Mouse (Mus musculus) neural tube, embryonic 11.5 days (tissue): Measurements from ENCODE around the gene Rora. TPM values are rescaled to one million over a fixed set of nuclear protein-coding genes. Genes with fewer than 3 reads are reported as not detected.

Source experiments
- ATAC-seq: fragments of 200-750 bp; cut with Nextera tagmentation; 2 replicates; pipeline ENCODE4 v1.8.0; 2017; ENCODE audit warnings: moderate number of reproducible peaks, mild to moderate bottlenecking, moderate TSS enrichment, moderate library complexity; ENCODE audit not compliant: insufficient read depth, low FRiP score, low TSS enrichment
- DNase-seq: peaks from one replicate; pipeline ENCODE4 v3.0.0-alpha.2; 2015; ENCODE audit warnings: low spot score
- H3K27ac ChIP-seq: fragments of 300-500 bp; sonication (generic); 2 replicates; pipeline ENCODE4 v1.5.1; 2014; ENCODE audit warnings: low read depth, mild to moderate bottlenecking, low read length
- H3K27me3 ChIP-seq: fragments of 300-500 bp; sonication (generic); 2 replicates; pipeline ENCODE4 v1.6.1; 2014; ENCODE audit warnings: mild to moderate bottlenecking, low read length, mixed read lengths; ENCODE audit not compliant: control insufficient read depth, insufficient read depth
- H3K36me3 ChIP-seq: fragments of 300-500 bp; sonication (generic); 2 replicates; pipeline ENCODE4 v1.6.1; 2014; ENCODE audit warnings: mild to moderate bottlenecking, low read length, moderate library complexity, mixed read lengths; ENCODE audit not compliant: control insufficient read depth, insufficient read depth
- H3K4me1 ChIP-seq: fragments of 300-500 bp; sonication (generic); 2 replicates; pipeline ENCODE4 v1.6.1; 2014; ENCODE audit warnings: low read length, mixed read lengths; ENCODE audit not compliant: control insufficient read depth, insufficient read depth
- H3K4me2 ChIP-seq: fragments of 300-500 bp; sonication (generic); 2 replicates; pipeline ENCODE4 v1.6.1; 2014; ENCODE audit warnings: low read depth, mild to moderate bottlenecking, moderate library complexity
- H3K4me3 ChIP-seq: fragments of 300-500 bp; sonication (generic); 2 replicates; pipeline ENCODE4 v1.5.1; 2014; ENCODE audit warnings: low read depth, low read length
- H3K9ac ChIP-seq: fragments of 300-500 bp; sonication (generic); 2 replicates; pipeline ENCODE4 v1.6.1; 2014; ENCODE audit warnings: mild to moderate bottlenecking, low read length
- H3K9me3 ChIP-seq: fragments of 300-500 bp; sonication (generic); 2 replicates; pipeline ENCODE4 v1.6.1; 2016; ENCODE audit warnings: low read length; ENCODE audit not compliant: control insufficient read depth
- WGBS: fragments of 180-500 bp; shearing (Covaris S2); extraction: QIAGEN DNeasy Blood & Tissue Kit; methylation state at CpG from one replicate; pipeline ENCODE4 v1.1.7; 2014; 5-methylcytosine and 5-hydroxymethylcytosine counted together
- polyA plus RNA-seq: library from polyadenylated mRNA; unstranded; fragments of >200 nt; fragmentation: Nextera tagmentation; extraction: Ambion mirVana; gene quantifications from 2 replicates; pipeline ENCODE4 v1.2.1, GENCODE M21; 2014

Gene Rora
- polyA plus RNA-seq, 1 experiment from 2014 or later = 3.2 TPM

DNA sequence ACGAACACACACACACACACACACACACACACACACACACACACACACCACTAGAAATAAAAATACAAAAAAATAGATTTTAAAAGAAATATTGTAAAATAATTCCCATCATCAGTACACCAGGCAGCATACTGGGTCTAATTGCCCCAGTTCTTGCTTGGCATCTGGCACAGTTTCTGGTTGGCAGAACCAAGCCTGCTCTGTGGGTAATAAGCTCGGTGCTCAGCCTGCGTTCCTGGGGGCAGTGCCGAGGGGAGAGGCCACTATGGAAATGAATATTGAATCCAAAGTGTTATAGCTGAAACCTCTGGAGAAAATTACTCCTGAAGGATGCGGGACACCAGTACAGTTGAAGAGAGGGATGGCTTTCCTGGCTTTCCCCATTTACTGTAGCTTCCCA is 310.3 kb downstream of the Rora start:
- WGBS = 97% methylated on average over 5 of the region's 5 CpGs
- Histone ChIP-seq H3K4me2 (no peak overlapping the region), H3K27me3 (no peaks in the 10 kb centered on the region), H3K9me3 (no peaks in the 10 kb centered on the region), H3K4me3 (no peak overlapping the region), H3K4me1 (no peaks in the 10 kb centered on the region), H3K27ac (no peak overlapping the region), H3K9ac (no peak overlapping the region), H3K36me3 (no peaks in the 10 kb centered on the region)
- DNase-seq (no peak), ATAC-seq (no peak)

- no peaks in the 10 kb centered on the region for H3K27me3 ChIP-seq
- no peak for DNase-seq
Measured at GRCm38 (mm10) chr9:68966540-68966939, 313.0 kb downstream of the Rora start.

GRCm38 (mm10) chr9:68970074-68970473 is 316.5 kb downstream of the Rora start:
- no peak overlapping the region for H3K4me2 ChIP-seq
- 83% methylated on average over 6 of the region's 6 CpGs for WGBS

More at GRCm38 (mm10) chr9:68966540-68966939, 313.0 kb downstream of the Rora start:
- H3K27ac ChIP-seq = no peak overlapping the region
- ATAC-seq = no peak
- no peaks in the 10 kb centered on the region for H3K9me3 ChIP-seq
- H3K36me3 ChIP-seq = no peaks in the 10 kb centered on the region
- no peak overlapping the region for H3K9ac ChIP-seq
- 63% methylated on average over 13 of the region's 13 CpGs for WGBS
- H3K4me2 ChIP-seq = no peak overlapping the region
- H3K4me1 ChIP-seq = no peaks in the 10 kb centered on the region
- no peak overlapping the region for H3K4me3 ChIP-seq

DNA sequence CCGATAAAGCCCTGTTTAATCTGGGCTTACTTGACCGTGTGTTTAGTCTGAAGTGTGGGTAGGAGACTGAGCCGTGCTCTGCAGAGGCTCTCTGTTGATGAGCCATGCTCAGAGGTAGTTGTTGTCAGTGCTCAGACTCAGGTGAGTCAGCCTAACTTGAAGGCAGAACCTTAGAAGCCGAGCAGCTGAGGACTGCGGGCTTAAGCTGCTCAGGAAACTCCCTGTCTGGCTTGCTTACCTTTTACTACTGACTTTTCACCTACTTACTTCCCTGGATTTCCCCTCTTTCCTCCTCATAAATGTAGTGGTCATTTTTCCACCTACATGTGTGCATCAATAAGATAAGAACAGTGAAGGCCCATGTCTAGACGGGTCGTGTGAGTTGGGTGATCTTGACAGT is 318.7 kb downstream of the Rora start:
- no peak overlapping the region for H3K4me3 ChIP-seq
- DNase-seq (no peak), ATAC-seq (no peak)
- H3K4me2 ChIP-seq = no peak overlapping the region
- H3K36me3 ChIP-seq = no peaks in the 10 kb centered on the region
- 92% methylated on average over 7 of the region's 7 CpGs for WGBS
- H3K27ac ChIP-seq = no peak overlapping the region
- H3K9ac ChIP-seq = no peak overlapping the region
- no peaks in the 10 kb centered on the region for H3K4me1 ChIP-seq
- no peaks in the 10 kb centered on the region for H3K9me3 ChIP-seq
- no peaks in the 10 kb centered on the region for H3K27me3 ChIP-seq

More at GRCm38 (mm10) chr9:68970074-68970473, 316.5 kb downstream of the Rora start:
- Histone ChIP-seq H3K9me3 (no peaks in the 10 kb centered on the region), H3K36me3 (no peaks in the 10 kb centered on the region), H3K4me1 (no peaks in the 10 kb centered on the region), H3K27me3 (no peaks in the 10 kb centered on the region), H3K4me3 (no peak overlapping the region), H3K27ac (no peak overlapping the region), H3K9ac (no peak overlapping the region)
- DNase-seq = no peak
- ATAC-seq = no peak

DNA sequence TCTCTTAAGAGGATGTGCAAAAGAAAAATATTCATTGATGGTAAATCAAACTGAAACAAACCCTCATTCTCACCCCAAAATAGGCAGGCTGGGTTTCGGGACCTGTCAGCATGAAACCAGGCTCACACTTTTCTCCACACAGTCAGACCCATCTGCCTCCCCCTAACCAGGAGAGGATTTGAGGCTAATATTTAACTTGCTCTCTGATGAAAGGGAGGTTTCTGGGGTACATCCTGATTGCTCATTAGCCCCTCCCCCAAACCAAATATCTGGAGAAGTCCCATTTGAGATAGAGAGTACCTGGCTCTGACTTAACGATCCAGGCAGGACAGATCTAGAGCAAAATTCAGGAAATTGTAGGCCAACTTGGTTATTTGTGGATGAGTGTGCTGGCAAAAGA is 320.9 kb downstream of the Rora start:
- Histone ChIP-seq H3K27ac (no peak overlapping the region), H3K9ac (no peak overlapping the region), H3K4me1 (no peaks in the 10 kb centered on the region), H3K36me3 (no peaks in the 10 kb centered on the region), H3K4me3 (no peak overlapping the region), H3K27me3 (no peaks in the 10 kb centered on the region), H3K4me2 (no peak overlapping the region), H3K9me3 (no peaks in the 10 kb centered on the region)
- DNase-seq = no peak
- WGBS = 90% methylated on average over 2 of the region's 2 CpGs
- no peak for ATAC-seq

DNA sequence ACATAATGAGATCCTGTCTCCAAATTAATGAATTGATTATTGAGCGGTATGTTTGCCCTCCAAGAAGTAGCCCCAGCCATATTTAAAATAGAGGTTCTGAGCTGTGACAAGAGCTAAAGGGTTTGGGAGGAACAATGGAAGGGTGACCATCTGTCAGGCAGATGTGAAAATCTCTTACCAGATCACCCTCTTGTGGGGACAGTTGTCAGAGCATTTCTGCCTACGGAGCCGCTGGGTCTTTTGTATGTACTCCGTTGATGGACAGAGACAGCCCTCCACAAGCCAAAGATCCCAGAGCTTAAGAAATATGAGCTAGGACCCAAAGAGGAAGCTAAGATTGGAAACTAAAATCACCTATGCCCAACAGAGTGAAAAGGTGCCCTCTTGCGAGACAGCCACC is 322.6 kb downstream of the Rora start:
- WGBS = 48% methylated on average over 5 of the region's 5 CpGs
- H3K36me3 ChIP-seq = no peaks in the 10 kb centered on the region
- no peak for DNase-seq
- no peak overlapping the region for H3K9ac ChIP-seq
- H3K4me2 ChIP-seq = no peak overlapping the region
- ATAC-seq = no peak
- H3K27me3 ChIP-seq = no peaks in the 10 kb centered on the region
- H3K9me3 ChIP-seq = no peaks in the 10 kb centered on the region
- no peaks in the 10 kb centered on the region for H3K4me1 ChIP-seq
- no peak overlapping the region for H3K4me3 ChIP-seq
- no peak overlapping the region for H3K27ac ChIP-seq

DNA sequence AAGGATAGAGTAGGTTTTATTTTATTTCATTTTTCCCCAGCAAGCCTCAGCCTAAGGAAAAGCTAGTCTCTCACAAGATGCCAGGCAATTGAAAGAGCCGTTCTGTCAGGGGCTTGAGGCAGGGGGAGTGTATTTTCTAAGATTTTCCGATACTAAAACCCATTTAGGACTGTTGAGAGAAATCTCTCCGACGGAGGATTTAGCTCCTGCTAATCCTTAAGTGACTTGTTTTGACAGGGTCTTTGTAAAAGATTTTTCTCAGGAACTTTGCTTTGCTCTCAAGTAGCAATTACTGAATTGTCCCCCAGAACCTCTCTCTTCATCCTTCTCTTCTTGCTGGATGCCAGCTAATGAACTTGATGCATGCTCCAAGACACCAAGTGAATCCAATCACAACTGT is 323.3 kb downstream of the Rora start:
- H3K9me3 ChIP-seq = no peaks in the 10 kb centered on the region
- H3K9ac ChIP-seq = no peak overlapping the region
- no peak for ATAC-seq
- 79% methylated on average over 4 of the region's 4 CpGs for WGBS
- no peaks in the 10 kb centered on the region for H3K36me3 ChIP-seq
- DNase-seq = no peak
- H3K27me3 ChIP-seq = no peaks in the 10 kb centered on the region
- no peak overlapping the region for H3K4me3 ChIP-seq
- no peak overlapping the region for H3K27ac ChIP-seq
- no peaks in the 10 kb centered on the region for H3K4me1 ChIP-seq
- no peak overlapping the region for H3K4me2 ChIP-seq

- Histone ChIP-seq H3K27me3 (no peaks in the 10 kb centered on the region), H3K36me3 (no peaks in the 10 kb centered on the region), H3K9me3 (no peaks in the 10 kb centered on the region), H3K27ac (no peak overlapping the region), H3K4me3 (no peak overlapping the region), H3K9ac (no peak overlapping the region), H3K4me1 (no peaks in the 10 kb centered on the region), H3K4me2 (no peak overlapping the region)
- no peak for ATAC-seq
- no peak for DNase-seq
- 61% methylated on average over 4 of the region's 4 CpGs for WGBS
Measured at GRCm38 (mm10) chr9:68978656-68979055, 325.1 kb downstream of the Rora start.

- H3K36me3 ChIP-seq = no peaks in the 10 kb centered on the region
- DNase-seq (no peak), ATAC-seq (no peak)
- H3K9me3 ChIP-seq = no peaks in the 10 kb centered on the region
- no peak overlapping the region for H3K27ac ChIP-seq
- H3K27me3 ChIP-seq = no peaks in the 10 kb centered on the region
- H3K4me1 ChIP-seq = no peaks in the 10 kb centered on the region
- no peak overlapping the region for H3K4me2 ChIP-seq
- no peak overlapping the region for H3K9ac ChIP-seq
- WGBS = 83% methylated on average over 4 of the region's 4 CpGs
- no peak overlapping the region for H3K4me3 ChIP-seq
Measured at GRCm38 (mm10) chr9:68980041-68980440, 326.5 kb downstream of the Rora start.
